Mouse (Mus musculus) lung, embryonic 16.5 days (tissue): ENCODE results near the gene Pbx3. TPM values are rescaled to one million over a fixed set of nuclear protein-coding genes. Genes with fewer than 3 reads are reported as not detected.

Experiments used
- ATAC-seq: fragments of 200-750 bp; cut with Nextera tagmentation; 2 replicates; pipeline ENCODE4 v1.8.0; 2017; ENCODE audit warnings: low read depth, mild to moderate bottlenecking, moderate library complexity
- H3K27ac ChIP-seq: fragments of 300-500 bp; sonication (generic); 2 replicates; pipeline ENCODE4 v1.5.1; 2014; ENCODE audit warnings: mild to moderate bottlenecking, control low read depth, low read length
- H3K27me3 ChIP-seq: fragments of 300-500 bp; sonication (generic); 2 replicates; pipeline ENCODE4 v1.6.1; 2014; ENCODE audit warnings: low read depth, low read length, mixed read lengths; ENCODE audit not compliant: control insufficient read depth, insufficient read depth
- H3K36me3 ChIP-seq: fragments of 300-500 bp; sonication (generic); 2 replicates; pipeline ENCODE4 v1.6.1; 2014; ENCODE audit warnings: low read length; ENCODE audit not compliant: control insufficient read depth, insufficient read depth
- H3K4me1 ChIP-seq: fragments of 300-500 bp; sonication (generic); replicated peaks from 2 replicates; pipeline ENCODE4 v1.6.1; 2014; ENCODE audit warnings: low read length, mixed read lengths; ENCODE audit not compliant: control insufficient read depth, insufficient read depth
- H3K4me2 ChIP-seq: fragments of 300-500 bp; sonication (generic); 2 replicates; pipeline ENCODE4 v1.6.1; 2014; ENCODE audit warnings: low read depth, low read length, control low read depth
- H3K4me3 ChIP-seq: fragments of 300-500 bp; sonication (generic); 2 replicates; pipeline ENCODE4 v1.5.1; 2014; ENCODE audit warnings: mild to moderate bottlenecking, low read length, control low read depth
- H3K9ac ChIP-seq: fragments of 300-500 bp; sonication (generic); 2 replicates; pipeline ENCODE4 v1.6.1; 2014; ENCODE audit warnings: low read length, control low read depth
- H3K9me3 ChIP-seq: fragments of 300-500 bp; sonication (generic); 2 replicates; pipeline ENCODE4 v1.6.1; 2016; ENCODE audit warnings: low read length; ENCODE audit not compliant: control insufficient read depth
- WGBS: fragments of 180-500 bp; shearing (Covaris S2); extraction: QIAGEN DNeasy Blood & Tissue Kit; methylation state at CpG from one replicate; pipeline ENCODE4 v1.1.7; 2014; 5-methylcytosine and 5-hydroxymethylcytosine counted together
- polyA plus RNA-seq: library from polyadenylated mRNA; unstranded; fragments of >200 nt; fragmentation: Nextera tagmentation; extraction: Ambion mirVana; gene quantifications from 2 replicates; pipeline ENCODE4 v1.2.1, GENCODE M21; 2015

The Pbx3 gene
- polyA plus RNA-seq, 1 experiment from 2014 or later, result 25.1 TPM

GRCm38 (mm10) chr2:34374349-34374748 is 1.4 kb upstream of the Pbx3 start:
- ATAC-seq, result no peak
- H3K27me3 ChIP-seq, result no peaks in the 10 kb centered on the region
- no peak overlapping the region for H3K4me3 ChIP-seq
- H3K36me3 ChIP-seq, result no peaks in the 10 kb centered on the region
- 68% methylated on average over 2 of the region's 2 CpGs for WGBS
- no peak overlapping the region for H3K4me2 ChIP-seq
- H3K4me1 ChIP-seq, result peaks cover 4% of the 10 kb centered on the region
- no peak overlapping the region for H3K9ac ChIP-seq
- H3K9me3 ChIP-seq, result no peaks in the 10 kb centered on the region
- H3K27ac ChIP-seq, result no peak overlapping the region

GRCm38 (mm10) chr2:34373886-34374285 is 944 bp upstream of the Pbx3 start:
- ATAC-seq, result no peak
- H3K9ac ChIP-seq, result no peak overlapping the region
- no peaks in the 10 kb centered on the region for H3K27me3 ChIP-seq
- peaks cover 4% of the 10 kb centered on the region for H3K4me1 ChIP-seq
- H3K4me2 ChIP-seq, result peak overlapping the region; percentile 71
- WGBS, result 36% methylated on average over 3 of the region's 3 CpGs
- no peaks in the 10 kb centered on the region for H3K36me3 ChIP-seq
- no peak overlapping the region for H3K4me3 ChIP-seq
- H3K9me3 ChIP-seq, result no peaks in the 10 kb centered on the region
- H3K27ac ChIP-seq, result no peak overlapping the region

DNA sequence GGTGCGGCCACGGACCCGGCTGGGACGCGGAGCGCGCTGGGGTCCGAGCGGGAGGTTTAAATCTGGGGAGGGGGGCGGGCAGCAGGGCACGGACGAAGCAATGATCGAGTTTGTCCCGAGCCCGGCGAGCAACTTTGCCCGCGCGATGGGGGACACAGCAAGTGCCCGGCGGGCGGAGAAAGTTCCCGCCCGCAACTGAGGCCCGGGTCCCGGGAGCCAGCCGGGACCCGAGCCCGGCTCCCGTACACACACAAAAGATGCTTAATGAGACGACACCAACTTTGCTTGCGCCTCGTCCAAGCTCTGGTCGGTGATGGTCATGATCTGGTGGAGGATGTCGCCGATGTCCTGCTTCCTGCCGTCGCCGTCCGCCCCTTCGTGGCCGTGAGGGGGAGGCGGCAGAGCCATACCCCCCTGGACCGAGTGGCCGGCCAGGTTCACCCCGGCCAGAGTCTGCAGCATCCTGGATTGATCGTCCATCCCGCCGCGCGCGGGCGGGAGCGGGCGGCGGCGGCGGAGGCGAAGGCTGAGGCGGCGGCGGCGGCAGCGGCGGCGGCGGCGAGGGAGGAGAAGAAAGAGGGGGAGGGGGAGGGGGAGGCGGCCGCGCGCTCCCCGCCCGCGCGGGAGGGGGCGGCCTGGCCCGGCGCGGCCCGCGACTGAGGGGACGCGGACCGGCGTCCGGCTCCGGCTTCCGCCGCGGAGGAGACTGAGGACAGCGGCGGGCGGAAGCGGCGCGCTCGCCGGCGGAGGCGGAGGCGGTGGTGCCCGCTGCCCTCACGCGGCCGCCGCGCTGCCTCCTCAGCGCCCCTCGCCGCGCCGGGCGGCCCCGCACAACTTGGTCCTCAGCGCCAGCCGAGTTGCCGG is 1.3 kb downstream of the Pbx3 start:
- H3K36me3 ChIP-seq, result no peaks in the 10 kb centered on the region

DNA sequence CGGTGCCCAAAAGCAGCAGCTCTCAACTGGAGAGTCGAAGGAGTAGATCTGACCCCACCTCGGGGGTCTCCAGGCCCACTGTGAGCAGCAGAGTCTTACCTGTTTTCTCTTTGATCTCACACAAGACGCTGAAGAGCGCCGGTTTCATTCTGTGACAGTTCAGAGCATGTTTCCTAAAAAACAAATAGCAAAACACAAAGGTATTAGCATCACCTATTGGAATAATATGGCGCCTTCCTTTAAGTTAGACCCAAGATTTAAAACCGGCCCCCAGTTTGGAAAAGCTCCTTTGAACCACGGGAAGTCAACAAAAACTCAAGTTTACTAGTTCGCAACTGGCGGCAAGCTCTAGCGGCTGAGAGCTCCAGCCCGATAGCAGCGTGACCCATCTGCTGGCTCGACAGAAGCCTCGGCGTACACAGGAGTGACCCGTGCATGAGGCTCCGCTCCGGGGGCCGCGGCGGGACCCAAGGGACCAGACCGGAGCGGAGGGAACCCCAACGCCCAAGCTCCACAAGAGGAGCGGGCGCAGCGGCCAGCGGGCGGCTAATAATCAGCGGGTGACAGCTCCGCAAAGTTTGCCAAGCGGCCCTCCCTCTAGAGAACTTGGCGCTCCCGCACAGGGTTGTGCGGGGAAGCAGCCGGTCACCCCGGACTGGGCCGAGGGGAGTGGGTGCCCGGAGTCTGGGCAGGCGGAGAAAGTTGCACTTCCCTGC is 2.1 kb downstream of the Pbx3 start:
- Histone ChIP-seq H3K4me3 (peak overlapping the region; percentile 95), H3K9me3 (no peaks in the 10 kb centered on the region), H3K4me1 (peaks cover 13% of the 10 kb centered on the region), H3K27ac (peak overlapping the region; percentile 99), H3K4me2 (peak overlapping the region; percentile 71), H3K9ac (peak overlapping the region; percentile 96), H3K27me3 (no peaks in the 10 kb centered on the region), H3K36me3 (no peaks in the 10 kb centered on the region)
- ATAC-seq, result no peak
- under 1% methylated on average over 42 of the region's 42 CpGs for WGBS

More for the DNA sequence above, 1.3 kb downstream of the Pbx3 start:
- H3K4me1 ChIP-seq, result peaks cover 13% of the 10 kb centered on the region
- H3K9ac ChIP-seq, result peak overlapping the region; percentile 96
- ATAC-seq, result peak; percentile 48
- H3K4me2 ChIP-seq, result peak overlapping the region; percentile 71
- peak overlapping the region; percentile 95 for H3K4me3 ChIP-seq
- no peaks in the 10 kb centered on the region for H3K9me3 ChIP-seq
- H3K27me3 ChIP-seq, result no peaks in the 10 kb centered on the region
- WGBS, result under 1% methylated on average over 78 of the region's 118 CpGs
- peak overlapping the region; percentile 99 for H3K27ac ChIP-seq

GRCm38 (mm10) chr2:34370349-34370724 is 2.6 kb downstream of the Pbx3 start:
- peak overlapping the region; percentile 71 for H3K4me2 ChIP-seq
- H3K9me3 ChIP-seq, result no peaks in the 10 kb centered on the region
- peak overlapping the region; percentile 95 for H3K4me3 ChIP-seq
- peak overlapping the region; percentile 99 for H3K27ac ChIP-seq
- no peaks in the 10 kb centered on the region for H3K27me3 ChIP-seq
- 7% methylated on average over 7 of the region's 7 CpGs for WGBS
- peaks cover 13% of the 10 kb centered on the region for H3K4me1 ChIP-seq
- H3K9ac ChIP-seq, result peak overlapping the region; percentile 96
- no peak for ATAC-seq
- H3K36me3 ChIP-seq, result no peaks in the 10 kb centered on the region

DNA sequence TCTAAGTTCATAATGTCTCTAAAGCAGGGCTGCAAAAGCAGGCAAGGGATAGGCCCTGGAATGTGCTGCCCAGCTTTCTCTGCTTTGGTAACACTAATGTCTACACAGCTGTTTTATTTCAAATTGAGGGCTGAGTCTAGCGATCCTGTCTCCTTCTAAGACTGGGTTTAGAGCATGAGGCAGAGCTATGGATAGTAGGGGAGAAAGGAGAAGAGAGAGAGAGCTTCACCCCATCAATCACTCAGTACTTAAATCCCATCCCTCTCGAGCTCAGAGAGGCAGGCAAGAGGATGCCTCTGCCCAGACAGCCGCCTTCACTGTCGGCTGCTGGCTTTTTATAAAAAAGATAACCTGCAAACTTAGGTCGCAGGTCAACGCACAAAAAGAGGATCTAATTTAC is 4.5 kb downstream of the Pbx3 start:
- H3K4me2 ChIP-seq, result peak overlapping the region; percentile 41
- no peaks in the 10 kb centered on the region for H3K36me3 ChIP-seq
- ATAC-seq, result no peak
- no peaks in the 10 kb centered on the region for H3K9me3 ChIP-seq
- no peaks in the 10 kb centered on the region for H3K27me3 ChIP-seq
- H3K4me1 ChIP-seq, result peaks cover 16% of the 10 kb centered on the region
- WGBS, result 16% methylated on average over 6 of the region's 6 CpGs
- peak overlapping the region; percentile 37; the same call in 1 of the 2 replicates for H3K9ac ChIP-seq
- H3K4me3 ChIP-seq, result 0 out of 2 replicates have a peak overlapping the region, but pooled peaks have one; percentile 5
- peak overlapping the region; percentile 18; the same call in 1 of the 2 replicates for H3K27ac ChIP-seq

GRCm38 (mm10) chr2:34367024-34367423 is 5.9 kb downstream of the Pbx3 start:
- H3K9me3 ChIP-seq, result no peaks in the 10 kb centered on the region
- H3K36me3 ChIP-seq, result no peaks in the 10 kb centered on the region
- H3K4me2 ChIP-seq, result no peak overlapping the region
- no peaks in the 10 kb centered on the region for H3K27me3 ChIP-seq
- peaks cover 16% of the 10 kb centered on the region for H3K4me1 ChIP-seq
- no peak for ATAC-seq
- H3K9ac ChIP-seq, result no peak overlapping the region
- no peak overlapping the region for H3K27ac ChIP-seq
- H3K4me3 ChIP-seq, result no peak overlapping the region
- WGBS, result 86% methylated on average over 2 of the region's 2 CpGs

DNA sequence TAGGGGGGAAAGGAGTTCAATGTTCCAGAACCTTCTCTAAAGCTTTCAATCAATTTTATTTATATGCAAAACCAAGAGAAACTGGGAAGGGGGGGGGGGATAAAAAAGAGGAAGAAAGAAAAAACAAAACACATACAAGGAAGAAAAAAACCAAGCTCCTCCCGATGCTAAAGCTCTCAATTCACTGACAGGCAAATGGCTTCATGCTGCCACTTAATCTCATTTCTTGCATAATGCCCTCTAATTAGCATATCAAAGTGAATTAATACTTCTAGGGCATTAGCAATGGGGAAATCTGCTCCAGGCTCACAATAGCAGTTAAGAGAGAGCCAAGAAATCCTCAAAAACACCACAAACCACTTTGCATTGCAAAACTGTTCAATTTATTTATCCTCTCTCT is 9.3 kb downstream of the Pbx3 start:
- H3K36me3 ChIP-seq, result no peaks in the 10 kb centered on the region
- H3K9me3 ChIP-seq, result no peaks in the 10 kb centered on the region
- H3K4me3 ChIP-seq, result no peak overlapping the region
- H3K27me3 ChIP-seq, result no peaks in the 10 kb centered on the region
- H3K27ac ChIP-seq, result no peak overlapping the region
- 17% methylated on average over 1 of the region's 1 CpGs for WGBS
- H3K4me2 ChIP-seq, result no peak overlapping the region
- H3K4me1 ChIP-seq, result peaks cover 20% of the 10 kb centered on the region
- no peak overlapping the region for H3K9ac ChIP-seq
- peak; percentile 51; the same call in 1 of the 2 replicates for ATAC-seq

DNA sequence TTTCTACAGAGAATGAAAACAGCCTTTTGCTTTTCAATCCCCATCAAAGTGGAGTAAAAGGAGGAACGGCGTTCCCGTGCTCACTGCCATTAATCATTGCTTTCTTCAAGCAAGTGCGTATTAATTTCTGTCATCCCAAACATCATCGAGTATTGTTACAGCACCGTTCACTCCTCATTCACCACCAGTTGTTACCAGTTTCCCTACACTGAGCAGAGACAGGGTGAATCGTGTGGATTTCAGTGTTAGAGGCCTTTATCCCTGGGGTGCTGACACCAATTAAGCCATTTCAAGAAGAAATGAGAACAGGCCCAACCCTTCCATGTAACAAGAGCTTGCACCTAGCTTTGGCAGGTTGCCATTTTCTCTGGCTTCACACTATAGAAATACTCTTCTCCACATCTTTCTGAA is 17.1 kb downstream of the Pbx3 start:
- no peak overlapping the region for H3K27ac ChIP-seq
- 47% methylated on average over 7 of the region's 7 CpGs for WGBS
- no peak for ATAC-seq

More for the DNA sequence above, 17.1 kb downstream of the Pbx3 start:
- Histone ChIP-seq H3K9ac (no peak overlapping the region), H3K36me3 (no peaks in the 10 kb centered on the region), H3K4me2 (no peak overlapping the region), H3K9me3 (no peaks in the 10 kb centered on the region), H3K4me3 (no peak overlapping the region), H3K4me1 (peaks cover 16% of the 10 kb centered on the region), H3K27me3 (no peaks in the 10 kb centered on the region)
